Mouse (Mus musculus) MEL (cell line): ENCODE data around the gene Gm49378. TPM values are rescaled to one million over a fixed set of nuclear protein-coding genes. Genes with fewer than 3 reads are reported as not detected.
A peak's percentile ranks its signal among the peaks of the same experiment; 100 is the strongest.

ENCODE experiments used
- DNase-seq: peaks from one replicate; pipeline ENCODE4 v3.0.0; 2011; ENCODE audit warnings: low read depth, low spot score
- H3K27ac ChIP-seq: 2 replicates; pipeline ENCODE4 v1.5.1; 2012; ENCODE audit warnings: low read depth, mild to moderate bottlenecking, control low read depth, low read length, moderate library complexity; ENCODE audit not compliant: control insufficient read depth
- H3K27me3 ChIP-seq, 2 experiments: fragments of 150-350 bp in 1 of 2; sonication (generic) in 1 of 2; 2 replicates each; pipeline ENCODE4 v1.6.1; 2012; ENCODE audit warnings: low read length in 2 of 2, mild to moderate bottlenecking in 2 of 2, improper control_type of control experiment in 1 of 2, moderate library complexity in 1 of 2; ENCODE audit not compliant: insufficient read depth in 2 of 2, control insufficient read depth in 1 of 2
- H3K36me3 ChIP-seq, 2 experiments: 2 replicates each; pipeline ENCODE4 v1.6.1; 2012 to 2014; ENCODE audit warnings: low read length in 2 of 2, improper control_type of control experiment in 1 of 2, inconsistent platforms in 1 of 2, mild to moderate bottlenecking in 1 of 2; ENCODE audit not compliant: insufficient read depth in 2 of 2, control insufficient read depth in 1 of 2
- H3K4me1 ChIP-seq, 2 experiments: fragments of 150-350 bp in 1 of 2; sonication (generic) in 1 of 2; 2 replicates each; pipeline ENCODE4 v1.6.1; 2012; ENCODE audit warnings: low read length in 2 of 2, improper control_type of control experiment in 1 of 2, mild to moderate bottlenecking in 1 of 2; ENCODE audit not compliant: insufficient read depth in 2 of 2, control insufficient read depth in 1 of 2
- H3K4me3 ChIP-seq, 2 experiments: fragments of 150-350 bp in 1 of 2; sonication (generic) in 1 of 2; 2 replicates each; pipeline ENCODE4 v1.5.1; 2012; ENCODE audit warnings: low read depth in 2 of 2, low read length in 2 of 2, mild to moderate bottlenecking in 2 of 2, moderate library complexity in 2 of 2, control low read depth in 1 of 2, improper control_type of control experiment in 1 of 2; ENCODE audit not compliant: control insufficient read depth in 1 of 2, insufficient read depth in 1 of 2
- H3K79me2 ChIP-seq: 2 replicates; pipeline ENCODE4 v1.6.1; 2012; ENCODE audit warnings: mild to moderate bottlenecking, low read length, moderate library complexity; ENCODE audit not compliant: control insufficient read depth, poor library complexity, insufficient read depth
- H3K9ac ChIP-seq: 2 replicates; pipeline ENCODE4 v1.6.1; 2012; ENCODE audit warnings: low read depth, mild to moderate bottlenecking, control low read depth, low read length, moderate library complexity; ENCODE audit not compliant: control insufficient read depth, poor library complexity, severe bottlenecking
- H3K9me3 ChIP-seq: fragments of 150-350 bp; sonication (generic); replicated peaks from 2 replicates; pipeline ENCODE4 v1.6.1; 2012; ENCODE audit warnings: mild to moderate bottlenecking, low read length, improper control_type of control experiment, moderate library complexity; ENCODE audit not compliant: insufficient read depth
- BHLHE40 ChIP-seq: IDR thresholded peaks from 2 replicates; pipeline ENCODE4 v1.6.1; 2012; ENCODE audit warnings: low read depth, mild to moderate bottlenecking, inconsistent platforms, low read length, improper control_type of control experiment, borderline replicate concordance
- CHD1 ChIP-seq: IDR thresholded peaks from 2 replicates; pipeline ENCODE4 v1.6.1; 2012; ENCODE audit warnings: low read depth, mild to moderate bottlenecking, inconsistent platforms, low read length, improper control_type of control experiment
- CTCF ChIP-seq, 3 experiments: IDR thresholded peaks in 2 of 3; conservative IDR thresholded peaks in 1 of 3; 2 replicates each; pipeline ENCODE4 v1.5.1; 2011 to 2012; ENCODE audit warnings: low read length in 3 of 3, low read depth in 2 of 3, mild to moderate bottlenecking in 2 of 3, improper control_type of control experiment in 1 of 3, inconsistent platforms in 1 of 3, mixed read lengths in 1 of 3, moderate library complexity in 1 of 3; ENCODE audit not compliant: control insufficient read depth in 1 of 3, insufficient read depth in 1 of 3, poor library complexity in 1 of 3, severe bottlenecking in 1 of 3
- EP300 ChIP-seq, 2 experiments: IDR thresholded peaks; 2 replicates each; pipeline ENCODE4 v1.6.1; 2011; ENCODE audit warnings: improper control_type of control experiment in 2 of 2, low read length in 2 of 2, low read depth in 1 of 2, mild to moderate bottlenecking in 1 of 2
- ETS1 ChIP-seq: IDR thresholded peaks from 2 replicates; pipeline ENCODE4 v1.6.1; 2012; ENCODE audit warnings: low read depth, mild to moderate bottlenecking, inconsistent platforms, low read length, improper control_type of control experiment, moderate library complexity
- GABPA ChIP-seq: IDR thresholded peaks from 2 replicates; pipeline ENCODE4 v1.6.1; 2012; ENCODE audit warnings: low read depth, mild to moderate bottlenecking, inconsistent platforms, low read length, improper control_type of control experiment, moderate library complexity
- GATA1 ChIP-seq: IDR thresholded peaks from 2 replicates; pipeline ENCODE4 v1.6.1; 2011; ENCODE audit warnings: low read depth, low read length, improper control_type of control experiment
- HCFC1 ChIP-seq: IDR thresholded peaks from 2 replicates; pipeline ENCODE4 v1.6.1; 2012; ENCODE audit warnings: low read depth, mild to moderate bottlenecking, inconsistent platforms, low read length, improper control_type of control experiment, moderate library complexity
- JUND ChIP-seq: IDR thresholded peaks from 2 replicates; pipeline ENCODE4 v1.6.1; 2011; ENCODE audit warnings: low read depth, mild to moderate bottlenecking, improper control_type of control experiment, low read length
- MAFK ChIP-seq: IDR thresholded peaks from 2 replicates; pipeline ENCODE4 v1.6.1; 2011; ENCODE audit warnings: low read depth, mild to moderate bottlenecking, low read length, improper control_type of control experiment, borderline replicate concordance
- MAX ChIP-seq: IDR thresholded peaks from 2 replicates; pipeline ENCODE4 v1.6.1; 2011; ENCODE audit warnings: low read length, improper control_type of control experiment
- MXI1 ChIP-seq: IDR thresholded peaks from 2 replicates; pipeline ENCODE4 v1.6.1; 2011; ENCODE audit warnings: mild to moderate bottlenecking, low read depth, low read length, improper control_type of control experiment
- MYB ChIP-seq: IDR thresholded peaks from 2 replicates; pipeline ENCODE4 v1.6.1; 2011; ENCODE audit warnings: mild to moderate bottlenecking, low read depth, low read length, improper control_type of control experiment
- MYC ChIP-seq: IDR thresholded peaks from 2 replicates; pipeline ENCODE4 v1.6.1; 2011; ENCODE audit warnings: low read depth, mild to moderate bottlenecking, low read length, improper control_type of control experiment, moderate library complexity
- NELFE ChIP-seq: IDR thresholded peaks from 2 replicates; pipeline ENCODE4 v1.6.1; 2011; ENCODE audit warnings: low read depth, low read length, improper control_type of control experiment
- NRF1 ChIP-seq: IDR thresholded peaks from 2 replicates; pipeline ENCODE4 v1.6.1; 2014; ENCODE audit warnings: low read depth, mild to moderate bottlenecking, inconsistent platforms, low read length, improper control_type of control experiment, moderate library complexity; ENCODE audit not compliant: poor library complexity, insufficient read depth, severe bottlenecking
- POLR2A ChIP-seq, 2 experiments: IDR thresholded peaks; 2 replicates each; pipeline ENCODE4 v1.6.1; 2011 to 2012; ENCODE audit warnings: low read length in 2 of 2, mild to moderate bottlenecking in 2 of 2, control low read depth in 1 of 2, improper control_type of control experiment in 1 of 2, low read depth in 1 of 2, moderate library complexity in 1 of 2; ENCODE audit not compliant: control insufficient read depth in 1 of 2, insufficient read depth in 1 of 2, poor library complexity in 1 of 2
- POLR2AphosphoS2 ChIP-seq: IDR thresholded peaks from 2 replicates; pipeline ENCODE4 v1.6.1; 2011; ENCODE audit warnings: low read length, improper control_type of control experiment
- RCOR1 ChIP-seq: IDR thresholded peaks from 2 replicates; pipeline ENCODE4 v1.6.1; 2012; ENCODE audit warnings: low read depth, mild to moderate bottlenecking, inconsistent platforms, low read length, improper control_type of control experiment
- SIN3A ChIP-seq: IDR thresholded peaks from 2 replicates; pipeline ENCODE4 v1.6.1; 2012; ENCODE audit warnings: low read length, improper control_type of control experiment, inconsistent platforms
- SMC3 ChIP-seq: IDR thresholded peaks from 2 replicates; pipeline ENCODE4 v1.6.1; 2011; ENCODE audit warnings: low read depth, low read length, improper control_type of control experiment
- TAL1 ChIP-seq: IDR thresholded peaks from 2 replicates; pipeline ENCODE4 v1.6.1; 2012; ENCODE audit warnings: mild to moderate bottlenecking, inconsistent platforms, low read length, moderate library complexity, mixed read lengths
- TBP ChIP-seq: IDR thresholded peaks from 2 replicates; pipeline ENCODE4 v1.8.0; 2011; ENCODE audit warnings: low read depth, low read length, improper control_type of control experiment
- TCF12 ChIP-seq: IDR thresholded peaks from 2 replicates; pipeline ENCODE4 v1.6.1; 2014; ENCODE audit warnings: low read depth, mild to moderate bottlenecking, inconsistent platforms, low read length, improper control_type of control experiment, moderate library complexity
- USF1 ChIP-seq: IDR thresholded peaks from 2 replicates; pipeline ENCODE4 v1.6.1; 2014; ENCODE audit warnings: low read depth, mild to moderate bottlenecking, inconsistent platforms, low read length, improper control_type of control experiment, moderate library complexity
- ZC3H11A ChIP-seq: IDR thresholded peaks from 2 replicates; pipeline ENCODE4 v1.6.1; 2012; ENCODE audit warnings: low read depth, mild to moderate bottlenecking, inconsistent platforms, low read length, improper control_type of control experiment
- ZMIZ1 ChIP-seq: IDR thresholded peaks from 2 replicates; pipeline ENCODE4 v1.6.1; 2012; ENCODE audit warnings: low read depth, mild to moderate bottlenecking, inconsistent platforms, low read length, improper control_type of control experiment, moderate library complexity
- ZNF384 ChIP-seq: IDR thresholded peaks from 2 replicates; pipeline ENCODE4 v1.6.1; 2012; ENCODE audit warnings: low read depth, mild to moderate bottlenecking, inconsistent platforms, low read length, improper control_type of control experiment
- polyA plus RNA-seq, 2 experiments: library from polyadenylated mRNA; stranded (reverse) in 1 of 2; unstranded in 1 of 2; fragments of >175 nt in 1 of 2; fragments of >200 nt in 1 of 2; gene quantifications; 2 replicates each; pipeline versions ENCODE4 v1.2.1 to v1.2.4; 2012; ENCODE audit warnings: low replicate concordance in 2 of 2, low read depth in 1 of 2; ENCODE audit not compliant: insufficient read length in 2 of 2, insufficient read depth in 1 of 2, missing spikeins in 1 of 2
- total RNA-seq: library from RNA; depleted of rRNA; stranded (reverse); fragments of 300-350 nt; gene quantifications from 2 replicates; pipeline ENCODE4 v1.2.3, GENCODE M21; 2012

Gm49378 gene
- total and polyA plus RNA-seq, 3 experiments = 4.6 TPM; not detected in 2

GRCm38 (mm10) chr14:55585566-55585960, 52.1 kb downstream of the Gm49378 start:
- Histone ChIP-seq H3K36me3 (peaks cover 0 to 34% of the 10 kb centered on the region in 2 experiments; a peak in 2 of 4 replicates), H3K4me1 (peaks cover 3 to 41% of the 10 kb centered on the region in 2 experiments), H3K9ac (peak overlapping the region; percentile 73)
- TF ChIP-seq BHLHE40 (0 out of 2 replicates have a peak, but pooled peaks have one; percentile 10), GATA1 (peak; percentile 96), SIN3A (peak; percentile 34; the same call in 1 of the 2 replicates), ZC3H11A (no peak), RCOR1 (peak; percentile 60; the same call in 1 of the 2 replicates), JUND (0 out of 2 replicates have a peak, but pooled peaks have one; percentile 24), CHD1 (0 out of 2 replicates have a peak, but pooled peaks have one; percentile 0), MXI1 (no peak), TCF12 (peak; percentile 87), EP300 (IDR thresholded peaks at IDR 0.05; ENCODE audit: low read depth in 1 of 2, low read length in 2 of 2) (peak; percentile 89 to 92), TBP (peak; percentile 68; the same call in 1 of the 2 replicates), ETS1 (peak; percentile 75), MYB (peak; percentile 88), GABPA (no peak), NRF1 (no peak), TAL1 (peak; percentile 70), USF1 (no peak)
- TF ChIP-seq, all 39 proteins: peak for 12
- Histone ChIP-seq H3K9me3 (no peaks in the 10 kb centered on the region), H3K4me3 (peak overlapping the region; percentile 78 to 82), H3K79me2 (peaks cover 12% of the 10 kb centered on the region), H3K27me3 (no peaks in the 10 kb centered on the region), H3K27ac (peak overlapping the region; percentile 100)
- DNase-seq = peak; percentile 81

GRCm38 (mm10) chr14:55584702-55585565, 52.8 kb downstream of the Gm49378 start, which contains the start of gene Emc9:
TSS of gene Emc9 (minus strand) at chr14:55585302.
- Histone ChIP-seq H3K27me3 (no peaks in the 10 kb centered on the region), H3K36me3 (peaks cover 0 to 34% of the 10 kb centered on the region in 2 experiments; a peak in 2 of 4 replicates), H3K27ac (peak within 1 kb of the TSS; percentile 100), H3K79me2 (peaks cover 12% of the 10 kb centered on the region), H3K9me3 (no peaks in the 10 kb centered on the region), H3K4me3 (peak within 1 kb of the TSS; percentile 78 to 82), H3K9ac (peak within 1 kb of the TSS; percentile 73), H3K4me1 (peaks cover 3 to 37% of the 10 kb centered on the region in 2 experiments)
- DNase-seq = peak; percentile 96
- TF ChIP-seq CTCF (IDR thresholded peaks at IDR 0.05 in 2 of 3, conservative IDR thresholded peaks at IDR 0.05 in 1 of 3; ENCODE audit: control insufficient read depth in 1 of 3, insufficient read depth in 1 of 3, low read depth in 2 of 3, low read length in 3 of 3, poor library complexity in 1 of 3, severe bottlenecking in 1 of 3) = no peak
- no peak; the same call in 1 of the 2 replicates for TF ChIP-seq ZMIZ1
- no peak for TF ChIP-seq USF1
- TF ChIP-seq NELFE = peak; percentile 66
- 0 out of 2 replicates have a peak, but pooled peaks have one; percentile 6 for TF ChIP-seq TAL1
- peak; percentile 49; the same call in 1 of the 2 replicates for TF ChIP-seq GATA1
- TF ChIP-seq MAFK = no peak
- TF ChIP-seq NRF1 = peak; percentile 80
- TF ChIP-seq HCFC1 = peak; percentile 55
- peak; percentile 62 for TF ChIP-seq SIN3A
- peak; percentile 57; the same call in 1 of the 2 replicates for TF ChIP-seq RCOR1
- TF ChIP-seq ETS1 = 0 out of 2 replicates have a peak, but pooled peaks have one; percentile 6
- peak in 1 of 2 experiments; percentile 51; a peak in 1 of 4 replicates for TF ChIP-seq EP300 (IDR thresholded peaks at IDR 0.05; ENCODE audit: low read depth in 1 of 2, low read length in 2 of 2)
- peak; percentile 74 for TF ChIP-seq ZNF384
- TF ChIP-seq POLR2AphosphoS2 = peak; percentile 80; the same call in 1 of the 2 replicates
- TF ChIP-seq MXI1 = peak; percentile 89
- peak in 1 of 2 experiments; percentile 78; a peak in 2 of 4 replicates for TF ChIP-seq POLR2A (IDR thresholded peaks at IDR 0.05; ENCODE audit: control insufficient read depth in 1 of 2, insufficient read depth in 1 of 2, low read depth in 1 of 2, low read length in 2 of 2, poor library complexity in 1 of 2)
- peak; percentile 64; the same call in 1 of the 2 replicates for TF ChIP-seq MAX
- TF ChIP-seq MYC = no peak
- no peak for TF ChIP-seq SMC3
